Mouse (Mus musculus): ENCODE measurements at regions not wholly inside any gene's neighbourhood (a gene's known extent, or its start where the extent isn't known, plus 50 kb on each side); places are given as distances from the start of the nearest gene placed in this dataset.

- no peak for TF ChIP-seq CTCF (IDR thresholded peaks at IDR 0.05; ENCODE audit: low read depth)
- TF ChIP-seq EP300 (IDR thresholded peaks at IDR 0.05; ENCODE audit: low read depth): 0 out of 2 replicates have a peak, but pooled peaks have one; percentile 6
Measured at GRCm38 (mm10) chr15:82692955-82693354, 71.0 kb downstream of the Cyp2d40 start.
